Mouse (Mus musculus) hindbrain, embryonic 11.5 days (tissue): ENCODE measurements around the gene Atp5d. TPM values are rescaled to one million over a fixed set of nuclear protein-coding genes. Genes with fewer than 3 reads are reported as not detected.

Experiments used
- ATAC-seq: fragments of 200-750 bp; cut with Nextera tagmentation; 2 replicates; pipeline ENCODE4 v1.8.0; 2017; ENCODE audit warnings: mild to moderate bottlenecking, moderate TSS enrichment, moderate library complexity; ENCODE audit not compliant: low FRiP score
- DNase-seq: peaks from one replicate; pipeline ENCODE4 v3.0.0-alpha.2; 2015; ENCODE audit warnings: low spot score
- H3K27ac ChIP-seq: fragments of 300-500 bp; sonication (generic); 2 replicates; pipeline ENCODE4 v1.5.1; 2014; ENCODE audit warnings: mild to moderate bottlenecking, low read depth, low read length
- H3K27me3 ChIP-seq: fragments of 300-500 bp; sonication (generic); 2 replicates; pipeline ENCODE4 v1.6.1; 2014; ENCODE audit warnings: mild to moderate bottlenecking, low read length, moderate library complexity, mixed read lengths; ENCODE audit not compliant: control insufficient read depth, insufficient read depth
- H3K36me3 ChIP-seq: fragments of 300-500 bp; sonication (generic); 2 replicates; pipeline ENCODE4 v1.6.1; 2014; ENCODE audit warnings: mild to moderate bottlenecking, low read length, moderate library complexity, mixed read lengths; ENCODE audit not compliant: control insufficient read depth, insufficient read depth
- H3K4me1 ChIP-seq: fragments of 300-500 bp; sonication (generic); replicated peaks from 2 replicates; pipeline ENCODE4 v1.6.1; 2014; ENCODE audit warnings: low read length, mixed read lengths; ENCODE audit not compliant: control insufficient read depth, insufficient read depth
- H3K4me2 ChIP-seq: fragments of 300-500 bp; sonication (generic); replicated peaks from 2 replicates; pipeline ENCODE4 v1.6.1; 2014; ENCODE audit warnings: mild to moderate bottlenecking, low read depth, low read length
- H3K4me3 ChIP-seq: fragments of 300-500 bp; sonication (generic); 2 replicates; pipeline ENCODE4 v1.5.1; 2014; ENCODE audit warnings: low read depth, low read length
- H3K9ac ChIP-seq: fragments of 300-500 bp; sonication (generic); 2 replicates; pipeline ENCODE4 v1.6.1; 2014; ENCODE audit warnings: low read depth, low read length
- H3K9me3 ChIP-seq: fragments of 300-500 bp; sonication (generic); 2 replicates; pipeline ENCODE4 v1.6.1; 2016; ENCODE audit warnings: low read length; ENCODE audit not compliant: control insufficient read depth
- WGBS: fragments of 180-500 bp; shearing (Covaris S2); extraction: QIAGEN DNeasy Blood & Tissue Kit; methylation state at CpG from one replicate; pipeline ENCODE4 v1.1.7; 2014; 5-methylcytosine and 5-hydroxymethylcytosine counted together
- polyA plus RNA-seq: library from polyadenylated mRNA; unstranded; fragments of >200 nt; fragmentation: Nextera tagmentation; extraction: Ambion mirVana; gene quantifications from 2 replicates; pipeline ENCODE4 v1.2.1, GENCODE M21; 2014

The Atp5d gene
- polyA plus RNA-seq, 1 experiment from 2014 or later = 371 TPM

DNA sequence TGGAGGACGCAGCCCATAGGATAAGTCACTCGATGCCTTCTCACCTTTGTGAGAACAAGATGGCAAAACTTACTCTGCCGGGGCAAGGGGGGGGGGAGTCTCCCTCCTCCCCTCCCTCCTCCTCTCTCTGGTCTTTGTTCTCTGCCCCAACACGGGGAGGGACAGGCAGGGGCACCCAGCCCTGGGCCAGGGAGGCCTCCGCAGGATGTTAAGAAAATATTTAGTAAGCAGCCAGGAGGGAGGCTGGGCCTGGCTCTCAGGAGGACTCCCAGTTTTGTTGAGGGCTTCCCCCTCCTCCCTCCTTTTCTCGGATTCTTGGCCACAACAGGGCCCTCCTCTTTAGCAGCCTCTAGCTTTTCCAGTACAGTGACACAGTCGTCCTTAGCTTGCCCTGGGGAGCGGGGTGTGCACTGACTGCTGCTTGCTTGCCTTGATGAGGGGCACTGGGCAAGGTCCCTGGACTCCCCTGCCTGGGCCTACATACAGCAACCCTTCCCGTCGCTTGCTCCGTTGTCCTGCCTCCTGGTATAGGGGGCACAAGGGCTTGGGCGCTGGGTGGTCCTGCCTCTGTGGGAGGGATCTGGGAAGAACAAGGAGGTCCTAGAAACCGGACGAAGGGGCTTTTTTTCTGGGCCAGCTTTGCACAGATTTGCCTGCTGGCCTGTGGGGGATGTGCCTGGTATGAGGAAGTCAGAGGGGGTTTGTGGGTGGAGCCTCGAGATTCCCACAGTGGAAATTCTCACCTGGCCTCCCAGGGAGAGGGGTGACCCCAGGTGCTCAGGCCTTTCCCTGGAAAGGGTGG is 13.8 kb downstream of the Atp5d start:
- H3K4me1 ChIP-seq = peaks cover 44% of the 10 kb centered on the region
- no peaks in the 10 kb centered on the region for H3K9me3 ChIP-seq
- DNase-seq = peak; percentile 54
- 7% methylated on average over 15 of the region's 15 CpGs for WGBS
- peak overlapping the region; percentile 100 for H3K4me3 ChIP-seq
- no peaks in the 10 kb centered on the region for H3K27me3 ChIP-seq
- peak overlapping the region; percentile 100 for H3K9ac ChIP-seq
- H3K36me3 ChIP-seq = peaks cover 45% of the 10 kb centered on the region
- H3K27ac ChIP-seq = peak overlapping the region; percentile 100
- ATAC-seq = no peak
- H3K4me2 ChIP-seq = peak overlapping the region; percentile 93

GRCm38 (mm10) chr10:80152873-80153260 is 14.4 kb downstream of the Atp5d start:
- Histone ChIP-seq H3K4me2 (peak overlapping the region; percentile 93), H3K27me3 (no peaks in the 10 kb centered on the region), H3K27ac (peak overlapping the region; percentile 100), H3K9ac (peak overlapping the region; percentile 100), H3K4me3 (peak overlapping the region; percentile 100), H3K4me1 (peaks cover 46% of the 10 kb centered on the region), H3K9me3 (no peaks in the 10 kb centered on the region), H3K36me3 (peaks cover 48% of the 10 kb centered on the region)
- 46% methylated on average over 3 of the region's 3 CpGs for WGBS
- ATAC-seq (no peak), DNase-seq (no peak)

- Histone ChIP-seq H3K27me3 (no peaks in the 10 kb centered on the region), H3K36me3 (peaks cover 48% of the 10 kb centered on the region), H3K4me3 (peak overlapping the region; percentile 100), H3K27ac (peak overlapping the region; percentile 100; the same call in 1 of the 2 replicates), H3K9ac (no peak overlapping the region; the same call in 1 of the 2 replicates), H3K4me1 (peaks cover 48% of the 10 kb centered on the region), H3K9me3 (no peaks in the 10 kb centered on the region), H3K4me2 (no peak overlapping the region; the same call in 1 of the 2 replicates)
- WGBS = 82% methylated on average over 19 of the region's 19 CpGs
- ATAC-seq = no peak
- DNase-seq = no peak
These were observed 15.3 kb downstream of the Atp5d start for GRCm38 (mm10) chr10:80153713-80154112.

DNA sequence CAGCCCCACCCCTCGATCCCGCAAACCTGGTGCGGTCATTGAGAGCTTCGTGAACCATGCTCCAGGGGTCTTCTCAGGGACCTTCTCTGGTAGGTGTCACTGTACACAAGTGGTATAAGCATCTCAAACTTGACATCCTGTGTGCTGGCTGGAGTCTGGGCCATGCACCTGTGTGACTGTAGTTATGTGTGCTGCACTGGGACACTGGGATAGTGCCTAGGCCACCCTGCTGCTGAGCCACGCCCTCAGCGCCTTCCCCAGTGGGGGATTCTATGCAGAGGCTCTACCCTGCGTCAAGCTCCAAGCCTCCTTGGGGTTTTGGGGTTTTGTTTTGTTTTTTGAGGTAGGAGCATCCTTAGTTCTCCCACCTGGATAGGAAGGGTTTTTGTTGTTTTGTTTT is 16.0 kb downstream of the Atp5d start:
- H3K27ac ChIP-seq = 0 out of 2 replicates have a peak overlapping the region, but pooled peaks have one; percentile 24

DNA sequence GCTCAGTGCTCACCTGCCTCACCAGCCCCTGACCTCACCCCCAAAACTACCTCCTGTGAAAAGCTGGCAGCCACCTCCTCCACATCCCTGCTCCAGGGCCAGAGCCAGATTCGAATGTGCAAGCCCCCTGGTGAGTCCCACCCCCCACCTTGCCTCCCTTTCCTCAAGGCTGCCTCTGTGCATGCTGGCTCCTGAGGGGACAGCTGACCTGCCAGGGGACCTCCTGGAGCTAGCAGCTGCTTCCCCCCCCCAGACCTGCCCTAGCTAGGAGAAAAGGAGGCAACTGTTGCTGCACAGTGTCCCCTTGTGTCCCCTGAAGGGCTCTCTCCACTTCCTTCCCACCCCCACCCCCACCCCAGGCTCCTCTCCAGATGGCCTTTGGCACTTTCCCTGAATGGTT is 16.8 kb downstream of the Atp5d start:
- DNase-seq (no peak), ATAC-seq (no peak)
- H3K27me3 ChIP-seq = no peaks in the 10 kb centered on the region
- H3K9ac ChIP-seq = no peak overlapping the region
- 67% methylated on average over 1 of the region's 1 CpGs for WGBS
- peak overlapping the region; percentile 11; the same call in 1 of the 2 replicates for H3K27ac ChIP-seq
- no peaks in the 10 kb centered on the region for H3K9me3 ChIP-seq
- peaks cover 48% of the 10 kb centered on the region for H3K36me3 ChIP-seq
- no peak overlapping the region for H3K4me2 ChIP-seq
- H3K4me1 ChIP-seq = peaks cover 52% of the 10 kb centered on the region
- no peak overlapping the region for H3K4me3 ChIP-seq

More for the DNA sequence above, 16.0 kb downstream of the Atp5d start:
- Histone ChIP-seq H3K4me1 (peaks cover 52% of the 10 kb centered on the region), H3K27me3 (no peaks in the 10 kb centered on the region), H3K4me3 (no peak overlapping the region; the same call in 1 of the 2 replicates), H3K36me3 (peaks cover 48% of the 10 kb centered on the region), H3K9me3 (no peaks in the 10 kb centered on the region), H3K4me2 (no peak overlapping the region), H3K9ac (no peak overlapping the region)
- no peak for ATAC-seq
- DNase-seq = no peak
- 85% methylated on average over 7 of the region's 7 CpGs for WGBS

- Histone ChIP-seq H3K4me2 (no peak overlapping the region), H3K9me3 (no peaks in the 10 kb centered on the region), H3K9ac (0 out of 2 replicates have a peak overlapping the region, but pooled peaks have one; percentile 19), H3K36me3 (peaks cover 48% of the 10 kb centered on the region), H3K4me1 (peaks cover 58% of the 10 kb centered on the region), H3K27ac (peak overlapping the region; percentile 68; the same call in 1 of the 2 replicates), H3K4me3 (peak overlapping the region; percentile 2; the same call in 1 of the 2 replicates), H3K27me3 (no peaks in the 10 kb centered on the region)
- 86% methylated on average over 29 of the region's 29 CpGs for WGBS
- ATAC-seq = no peak
- DNase-seq = no peak
These were observed 17.7 kb downstream of the Atp5d start for GRCm38 (mm10) chr10:80156002-80156751.

- Histone ChIP-seq H3K27ac (peak overlapping the region; percentile 68; the same call in 1 of the 2 replicates), H3K4me1 (peaks cover 63% of the 10 kb centered on the region), H3K4me3 (peak overlapping the region; percentile 2; the same call in 1 of the 2 replicates), H3K9ac (0 out of 2 replicates have a peak overlapping the region, but pooled peaks have one; percentile 19), H3K4me2 (no peak overlapping the region), H3K36me3 (peaks cover 44% of the 10 kb centered on the region), H3K27me3 (no peaks in the 10 kb centered on the region), H3K9me3 (no peaks in the 10 kb centered on the region)
- no peak for ATAC-seq
- no peak for DNase-seq
- WGBS = 60% methylated on average over 7 of the region's 7 CpGs
These were observed 18.3 kb downstream of the Atp5d start for GRCm38 (mm10) chr10:80156752-80157053.

GRCm38 (mm10) chr10:80157141-80157929 is 18.9 kb downstream of the Atp5d start:
- no peak for DNase-seq
- Histone ChIP-seq H3K9me3 (no peaks in the 10 kb centered on the region), H3K4me1 (peaks cover 63% of the 10 kb centered on the region), H3K4me2 (0 out of 2 replicates have a peak overlapping the region, but pooled peaks have one; percentile 17), H3K36me3 (peaks cover 41% of the 10 kb centered on the region), H3K4me3 (no peak overlapping the region; the same call in 1 of the 2 replicates), H3K27ac (peak overlapping the region; percentile 68), H3K9ac (peak overlapping the region; percentile 27; the same call in 1 of the 2 replicates), H3K27me3 (no peaks in the 10 kb centered on the region)
- WGBS = 66% methylated on average over 15 of the region's 15 CpGs
- ATAC-seq = no peak
